Mouse (Mus musculus) frontal cortex, postnatal 36 days (tissue): ENCODE measurements around the gene Tmem181a.
"Not testable (repeated sequence)": the region's sequence is repeated elsewhere in the genome, so short reads cannot be mapped to it uniquely, and the experiment has no call there.

Source experiments
- DNase-seq, 2 experiments: peaks; one replicate each; pipeline ENCODE4 v3.0.0; 2022; ENCODE audit warnings: low spot score in 2 of 2

Tmem181a gene

GRCm38 (mm10) chr17:6305656-6306270, 49.1 kb downstream of the Tmem181a start:
- not testable (repeated sequence) for DNase-seq

DNA sequence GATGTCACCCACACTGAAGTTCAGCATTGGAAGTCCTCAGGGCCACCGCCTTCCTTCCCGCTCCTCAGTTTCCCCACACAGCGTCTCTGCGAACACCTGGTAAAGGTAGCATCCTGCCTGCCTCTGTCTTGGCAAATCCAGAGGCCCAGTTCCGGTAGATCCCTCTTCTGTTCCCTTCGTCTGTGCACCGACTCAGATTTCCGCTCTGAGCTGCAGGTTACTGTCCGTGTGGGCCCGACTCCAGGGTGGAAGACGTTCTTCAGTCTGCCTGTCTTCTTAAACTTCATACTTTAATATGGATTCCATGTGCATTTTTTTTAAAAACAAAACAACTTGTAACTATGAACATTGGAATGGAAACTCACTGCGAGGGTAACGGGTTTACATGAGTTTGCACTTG, 49.8 kb downstream of the Tmem181a start:
- DNase-seq = not testable (repeated sequence)

DNA sequence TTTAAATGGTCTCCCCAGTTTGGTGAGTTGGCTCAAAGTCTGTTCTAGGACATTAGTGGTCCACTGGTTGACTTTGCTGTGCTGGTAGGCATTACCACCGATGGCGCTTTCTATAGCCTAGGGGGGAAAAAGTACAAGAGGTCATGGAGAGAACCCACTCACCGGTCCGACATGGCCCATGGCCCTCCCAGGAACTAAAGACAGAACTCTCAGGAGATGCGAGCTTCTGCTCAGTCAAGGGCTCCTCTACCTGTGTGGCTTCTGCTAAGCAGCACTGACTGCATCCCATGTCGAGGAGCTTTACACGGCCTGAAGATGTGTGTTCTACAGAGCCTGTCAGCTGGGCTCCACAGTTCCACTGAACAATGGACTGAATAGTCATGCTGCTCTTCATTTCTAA, 55.1 kb downstream of the Tmem181a start:
- DNase-seq = not testable (repeated sequence)

DNA sequence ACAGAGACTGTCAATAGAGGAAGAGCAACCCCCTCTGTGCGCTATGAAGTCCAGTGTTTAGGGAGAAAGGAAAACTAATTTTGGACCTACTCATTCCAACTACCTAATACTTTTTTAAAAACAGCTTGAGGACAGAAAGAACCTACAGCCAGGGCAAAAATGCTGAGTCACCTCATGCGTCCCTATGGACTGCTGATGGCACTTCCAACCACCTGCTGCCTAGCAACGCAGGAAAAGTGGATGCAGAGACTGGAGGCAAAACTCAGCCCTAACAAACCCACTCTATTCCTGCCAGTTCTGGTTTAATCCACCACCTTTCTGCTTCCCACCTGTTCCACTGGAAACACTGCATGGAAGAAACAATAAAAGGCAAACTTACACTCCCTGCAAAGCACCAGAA, 56.1 kb downstream of the Tmem181a start:
- peak in 1 of 2 experiments; percentile 28 for DNase-seq

DNA sequence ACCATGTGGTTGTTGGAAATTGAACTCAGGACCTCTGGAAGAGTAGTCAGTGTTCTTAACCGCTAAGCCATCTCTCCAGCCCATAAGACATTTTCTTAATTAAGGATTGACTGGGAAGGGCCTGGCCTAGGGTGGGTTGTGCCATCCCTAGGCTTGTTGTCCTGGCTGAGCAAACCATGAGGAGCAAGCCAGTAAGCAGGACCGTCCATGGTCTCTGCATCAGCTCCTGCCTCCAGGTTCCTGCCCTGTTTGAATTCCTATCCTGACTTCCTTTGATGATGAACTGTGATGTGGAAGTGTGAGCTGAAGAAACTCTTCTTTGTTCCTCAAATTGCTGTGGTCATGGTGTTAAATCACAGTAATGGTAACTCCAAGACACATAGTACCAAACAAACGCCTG, 57.8 kb downstream of the Tmem181a start:
- DNase-seq = not testable (repeated sequence)

DNA sequence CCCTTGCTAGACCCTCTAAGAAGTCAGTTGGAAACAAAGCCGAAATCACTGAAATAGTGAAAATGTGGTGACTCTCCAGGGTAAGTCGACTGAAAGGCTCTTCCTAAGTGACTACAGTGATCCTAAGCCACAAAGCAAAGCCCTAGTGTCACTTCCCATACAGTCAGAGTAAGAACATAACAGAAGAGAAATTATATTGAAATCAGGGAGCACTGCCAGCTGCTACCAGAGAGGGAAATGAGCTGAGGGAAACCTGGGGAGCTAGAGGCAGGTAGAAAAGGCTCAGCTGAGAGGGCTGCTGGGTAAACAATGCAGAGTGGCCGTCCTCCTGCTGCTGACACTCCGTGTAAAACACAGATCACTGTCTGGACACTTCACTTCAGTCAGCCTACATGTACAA, 59.0 kb downstream of the Tmem181a start:
- DNase-seq = peak in 1 of 2 experiments; percentile 18

DNA sequence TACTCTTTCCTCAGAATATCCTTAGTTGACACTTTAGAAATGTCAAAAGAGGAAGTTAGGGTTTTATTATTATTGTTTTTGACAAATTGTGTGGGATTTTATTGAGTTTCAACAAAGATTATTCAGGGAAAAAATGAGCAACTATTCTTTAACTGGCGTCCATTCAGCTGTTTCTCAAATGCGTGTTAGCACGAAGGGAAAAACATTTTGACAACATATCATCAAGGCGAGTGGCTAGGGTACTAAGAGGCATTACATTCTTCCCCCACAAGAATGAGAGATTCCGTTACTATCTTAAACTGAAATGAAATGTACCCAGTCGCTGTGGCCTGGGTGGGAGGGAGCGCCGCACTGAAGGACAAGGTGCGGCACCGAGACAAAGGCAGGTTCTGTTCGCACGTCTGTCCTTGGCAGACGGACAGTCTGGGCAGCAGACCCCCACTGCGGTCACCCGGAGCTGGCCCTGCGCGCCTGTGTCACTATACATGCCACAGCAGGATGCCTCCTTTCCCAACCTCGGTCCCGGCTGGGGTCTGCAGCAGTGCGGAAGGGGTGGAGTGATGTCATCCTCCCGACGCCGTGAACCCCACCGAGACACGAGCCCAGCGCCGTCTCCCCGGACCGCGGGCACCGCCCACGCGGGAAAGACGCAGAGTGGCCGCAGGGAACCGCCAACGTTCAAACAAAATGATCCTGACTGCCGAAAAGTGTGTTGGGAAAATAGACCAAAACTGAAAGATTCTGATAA, 59.9 kb downstream of the Tmem181a start:
- peak; percentile 55 to 65 for DNase-seq

- DNase-seq = peak; percentile 92 to 93
These were observed 60.8 kb downstream of the Tmem181a start, which contains the start of gene Dynlt1a for GRCm38 (mm10) chr17:6317339-6317985. TSS of gene Dynlt1a (minus strand) at chr17:6317500.

- DNase-seq = peak in 1 of 2 experiments; percentile 22
These were observed 64.6 kb downstream of the Tmem181a start for GRCm38 (mm10) chr17:6321081-6321777.

DNA sequence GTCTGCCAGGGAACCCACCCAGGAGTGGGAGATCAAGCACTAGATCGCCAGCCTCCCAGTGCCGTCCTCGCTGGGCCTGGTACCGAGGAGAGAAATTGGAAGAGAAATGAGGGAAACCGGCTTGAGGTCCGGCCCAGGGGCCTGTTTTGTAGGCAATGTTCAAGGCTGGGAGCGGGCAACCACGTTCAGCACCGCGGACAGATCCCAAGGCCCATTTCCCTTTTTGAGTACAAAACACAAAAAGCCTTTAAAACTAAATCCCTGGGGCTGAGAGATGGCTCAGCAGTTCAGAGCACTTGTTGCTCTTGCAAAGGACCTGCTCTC, 65.1 kb downstream of the Tmem181a start:
- not testable (repeated sequence) for DNase-seq

DNA sequence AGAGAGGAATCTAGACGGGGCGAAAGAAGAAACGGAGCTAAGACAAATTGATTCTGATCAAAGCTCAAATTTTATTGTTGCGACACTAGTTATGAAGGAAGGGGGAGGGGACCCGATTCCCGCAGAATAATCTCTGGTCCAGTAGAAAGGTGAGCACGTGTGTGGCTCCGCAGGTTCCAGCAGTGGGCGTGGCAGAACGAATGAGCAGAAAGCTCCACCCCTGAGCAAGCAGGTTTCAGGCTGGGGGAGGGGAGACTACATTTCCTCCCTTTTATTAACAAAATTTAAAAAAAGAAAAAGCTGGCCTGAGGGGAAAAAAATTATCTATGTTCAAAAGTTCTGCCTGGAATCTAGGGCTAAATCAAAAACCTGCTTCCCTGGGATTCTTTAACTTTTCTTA, 68.4 kb downstream of the Tmem181a start:
- DNase-seq = not testable (repeated sequence)

GRCm38 (mm10) chr17:6325543-6325942, 68.9 kb downstream of the Tmem181a start:
- not testable (repeated sequence) for DNase-seq

DNA sequence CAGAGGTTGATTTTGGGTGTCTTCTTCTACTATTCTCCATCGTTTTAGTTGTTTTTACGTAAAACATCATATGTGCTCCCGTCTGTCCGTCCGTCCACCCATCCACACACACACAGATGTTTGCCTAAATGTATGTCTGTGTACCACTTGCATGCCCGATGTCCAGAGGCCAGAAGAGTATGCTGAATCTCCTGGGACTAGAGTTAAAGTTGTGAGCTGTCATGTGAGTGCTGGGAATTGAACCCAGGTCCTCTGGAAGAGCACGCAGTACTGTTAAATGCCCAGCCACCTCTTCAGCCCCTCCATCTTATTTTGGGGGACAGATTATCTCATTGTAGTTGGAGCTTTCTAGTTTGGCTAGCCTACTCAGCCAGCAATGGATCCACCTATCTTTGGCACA, 70.9 kb downstream of the Tmem181a start:
- not testable (repeated sequence) for DNase-seq

DNA sequence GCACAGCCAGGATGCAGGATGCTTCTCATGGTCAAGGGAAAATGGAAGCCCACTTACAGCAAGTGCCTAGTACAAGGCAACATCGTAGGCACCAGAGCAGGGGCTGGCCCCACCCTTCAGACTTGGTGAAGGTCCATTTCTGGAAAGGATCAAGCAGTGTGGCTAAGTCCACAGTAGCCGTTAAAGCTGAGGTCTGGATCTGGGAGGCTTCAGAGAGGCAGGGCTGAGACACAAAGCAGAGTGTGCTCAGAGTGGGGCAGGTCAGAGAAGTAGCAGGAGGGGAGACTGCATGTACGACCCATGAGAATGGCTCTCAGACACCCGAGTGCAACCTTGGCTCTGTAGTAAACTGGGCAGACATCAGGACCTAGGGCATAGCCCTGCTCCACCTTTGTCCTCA, 72.3 kb downstream of the Tmem181a start:
- DNase-seq = not testable (repeated sequence)

GRCm38 (mm10) chr17:6342606-6343294, 86.1 kb downstream of the Tmem181a start:
- DNase-seq = not testable (repeated sequence)

- not testable (repeated sequence) for DNase-seq
These were observed 98.6 kb downstream of the Tmem181a start for GRCm38 (mm10) chr17:6355256-6355655.
